Mouse (Mus musculus): ENCODE results near the gene Slc22a17. TPM values are rescaled to one million over a fixed set of nuclear protein-coding genes. Genes with fewer than 3 reads are reported as not detected.
A peak's percentile ranks its signal among the peaks of the same experiment; 100 is the strongest.

Slc22a17 gene
- polyA plus RNA-seq, 1 experiment = 466 TPM

- peak; percentile 92 for DNase-seq (ENCODE audit: low read depth)
- TF ChIP-seq CTCF (IDR thresholded peaks at IDR 0.05; ENCODE audit: borderline replicate concordance, extremely low read depth, insufficient read depth, insufficient read length) (no peak), POLR2A (IDR thresholded peaks at IDR 0.05; ENCODE audit: borderline replicate concordance, extremely low read depth, insufficient read depth, insufficient read length, poor library complexity, severe bottlenecking) (no peak)
These were observed 11.9 kb upstream of the Slc22a17 start for GRCm38 (mm10) chr14:54924641-54925348.

DNA sequence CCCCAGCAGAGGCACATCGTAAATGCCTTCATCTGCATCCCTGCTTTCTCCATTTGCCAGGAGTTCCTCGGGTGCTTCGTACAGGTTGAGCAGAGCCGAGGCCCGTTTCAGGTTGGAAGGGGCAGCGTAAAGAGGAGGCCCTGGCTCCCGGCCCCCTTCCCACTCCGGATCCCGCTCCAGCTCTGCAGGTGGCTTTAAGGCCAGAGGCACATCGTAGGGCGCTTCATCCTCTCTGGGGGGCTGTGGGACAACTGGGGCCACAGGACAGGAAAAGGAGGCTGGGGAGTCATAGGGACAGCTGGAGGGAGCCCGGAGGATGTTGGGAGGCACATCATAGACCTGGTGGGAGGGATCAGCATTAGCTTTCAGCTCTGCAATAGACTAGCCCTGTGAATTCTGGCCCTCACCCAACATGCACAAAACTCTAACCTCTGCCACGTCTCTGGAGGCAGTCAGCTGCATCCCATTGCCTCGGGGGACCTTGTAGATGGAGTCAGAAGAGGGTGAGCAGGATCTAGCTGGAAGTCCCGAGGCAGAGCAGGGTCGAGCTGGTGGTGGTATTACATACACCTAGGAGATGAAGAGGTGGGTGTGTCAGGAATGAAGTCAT lies 7.2 kb upstream of the Slc22a17 start:
- TF ChIP-seq POLR2A (IDR thresholded peaks at IDR 0.05; ENCODE audit: borderline replicate concordance, extremely low read depth, insufficient read depth, insufficient read length, poor library complexity, severe bottlenecking) (no peak), CTCF (IDR thresholded peaks at IDR 0.05; ENCODE audit: borderline replicate concordance, extremely low read depth, insufficient read depth, insufficient read length) (no peak)
- no peak for DNase-seq (ENCODE audit: low read depth)

- TF ChIP-seq CTCF (IDR thresholded peaks at IDR 0.05; ENCODE audit: borderline replicate concordance, extremely low read depth, insufficient read depth, insufficient read length) = no peak
- TF ChIP-seq POLR2A (IDR thresholded peaks at IDR 0.05; ENCODE audit: borderline replicate concordance, extremely low read depth, insufficient read depth, insufficient read length, poor library complexity, severe bottlenecking) = no peak
- no peak for DNase-seq (ENCODE audit: low read depth)
These were observed 411 bp upstream of the Slc22a17 start for GRCm38 (mm10) chr14:54913343-54913742.

- TF ChIP-seq CTCF (IDR thresholded peaks at IDR 0.05; ENCODE audit: borderline replicate concordance, extremely low read depth, insufficient read depth, insufficient read length) = no peak
- TF ChIP-seq POLR2A (IDR thresholded peaks at IDR 0.05; ENCODE audit: borderline replicate concordance, extremely low read depth, insufficient read depth, insufficient read length, poor library complexity, severe bottlenecking) = no peak
- DNase-seq (ENCODE audit: low read depth) = peak; percentile 64
These were observed 652 bp downstream of the Slc22a17 start for GRCm38 (mm10) chr14:54912109-54912850.

- no peak for DNase-seq (ENCODE audit: low read depth)
- TF ChIP-seq CTCF (IDR thresholded peaks at IDR 0.05; ENCODE audit: borderline replicate concordance, extremely low read depth, insufficient read depth, insufficient read length) = no peak
- TF ChIP-seq POLR2A (IDR thresholded peaks at IDR 0.05; ENCODE audit: borderline replicate concordance, extremely low read depth, insufficient read depth, insufficient read length, poor library complexity, severe bottlenecking) = no peak
These were observed 4.2 kb downstream of the Slc22a17 start for GRCm38 (mm10) chr14:54908682-54909081.

GRCm38 (mm10) chr14:54903641-54904040 lies 9.3 kb downstream of the Slc22a17 start:
- TF ChIP-seq CTCF (IDR thresholded peaks at IDR 0.05; ENCODE audit: borderline replicate concordance, extremely low read depth, insufficient read depth, insufficient read length) (no peak), POLR2A (IDR thresholded peaks at IDR 0.05; ENCODE audit: borderline replicate concordance, extremely low read depth, insufficient read depth, insufficient read length, poor library complexity, severe bottlenecking) (no peak)
- no peak for DNase-seq (ENCODE audit: low read depth)

GRCm38 (mm10) chr14:54900383-54900782 lies 12.5 kb downstream of the Slc22a17 start:
- peak; percentile 92 for DNase-seq (ENCODE audit: low read depth)
- TF ChIP-seq CTCF (IDR thresholded peaks at IDR 0.05; ENCODE audit: borderline replicate concordance, extremely low read depth, insufficient read depth, insufficient read length) (peak; percentile 66; the same call in 1 of the 2 replicates), POLR2A (IDR thresholded peaks at IDR 0.05; ENCODE audit: borderline replicate concordance, extremely low read depth, insufficient read depth, insufficient read length, poor library complexity, severe bottlenecking) (no peak)

DNA sequence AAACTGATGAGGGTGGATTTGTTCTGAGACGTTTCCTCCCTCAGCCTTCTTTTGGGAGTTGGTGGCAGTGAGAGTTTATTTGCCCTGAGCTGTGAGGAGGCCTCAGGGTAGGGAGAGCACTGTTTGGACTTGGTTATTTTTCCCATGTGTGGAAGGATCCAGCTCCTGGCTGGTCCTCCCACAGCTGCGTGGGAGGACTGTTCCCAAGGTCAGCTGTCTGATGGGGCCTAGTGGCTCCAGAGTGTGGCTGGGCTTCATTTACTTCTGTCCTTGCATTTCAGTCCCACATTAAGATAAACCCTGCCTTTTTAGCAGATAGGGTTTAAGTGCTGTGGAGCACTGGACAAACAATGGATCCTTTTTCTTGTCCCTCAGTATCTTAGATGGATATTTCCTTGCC lies 15.5 kb downstream of the Slc22a17 start:
- TF ChIP-seq POLR2A (IDR thresholded peaks at IDR 0.05; ENCODE audit: borderline replicate concordance, extremely low read depth, insufficient read depth, insufficient read length, poor library complexity, severe bottlenecking) = no peak
- TF ChIP-seq CTCF (IDR thresholded peaks at IDR 0.05; ENCODE audit: borderline replicate concordance, extremely low read depth, insufficient read depth, insufficient read length) = no peak

DNA sequence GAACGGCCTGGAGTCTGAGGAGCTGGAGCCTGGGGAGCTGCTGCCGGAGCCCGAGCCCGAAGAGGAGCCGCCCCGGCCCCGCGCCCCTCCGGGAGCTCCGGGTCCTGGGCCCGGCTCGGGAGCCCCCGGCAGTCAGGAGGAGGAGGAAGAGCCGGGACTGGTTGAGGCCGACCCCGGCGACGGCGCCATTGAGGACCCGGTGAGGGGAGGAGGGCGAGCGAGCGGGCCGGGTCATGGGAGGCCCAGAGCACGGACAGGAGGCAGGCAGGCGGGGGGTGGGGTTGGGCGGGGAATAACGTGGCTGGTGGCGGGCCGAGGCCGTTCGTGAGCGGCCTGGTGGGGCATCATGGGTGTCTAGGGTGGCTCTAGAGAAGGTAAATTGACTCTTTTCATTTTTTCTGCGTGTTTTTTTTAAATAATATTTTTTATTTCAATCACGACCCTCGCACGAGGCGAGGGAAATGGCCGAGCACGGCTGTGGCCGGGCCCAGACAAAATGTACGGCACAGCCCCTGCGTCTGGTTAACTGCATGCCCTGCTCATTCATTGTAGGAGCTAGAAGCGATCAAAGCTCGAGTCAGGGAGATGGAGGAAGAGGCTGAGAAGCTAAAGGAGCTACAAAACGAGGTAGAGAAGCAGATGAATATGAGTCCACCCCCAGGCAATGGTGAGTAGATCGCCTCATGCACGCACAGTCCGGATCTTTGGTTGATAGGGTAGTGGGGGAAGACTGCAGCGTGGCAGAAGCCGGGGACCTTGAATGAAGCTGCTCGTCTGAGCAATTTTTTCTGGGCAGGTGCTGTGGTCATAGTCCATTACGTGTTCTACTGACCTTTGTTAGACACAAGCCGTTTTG lies 18.4 kb downstream of the Slc22a17 start:
- peak; percentile 66 for DNase-seq (ENCODE audit: low read depth)
- TF ChIP-seq POLR2A (IDR thresholded peaks at IDR 0.05; ENCODE audit: borderline replicate concordance, extremely low read depth, insufficient read depth, insufficient read length, poor library complexity, severe bottlenecking) (no peak), CTCF (IDR thresholded peaks at IDR 0.05; ENCODE audit: borderline replicate concordance, extremely low read depth, insufficient read depth, insufficient read length) (no peak)

More for the DNA sequence above, 15.5 kb downstream of the Slc22a17 start:
- no peak for DNase-seq (ENCODE audit: low read depth)

DNA sequence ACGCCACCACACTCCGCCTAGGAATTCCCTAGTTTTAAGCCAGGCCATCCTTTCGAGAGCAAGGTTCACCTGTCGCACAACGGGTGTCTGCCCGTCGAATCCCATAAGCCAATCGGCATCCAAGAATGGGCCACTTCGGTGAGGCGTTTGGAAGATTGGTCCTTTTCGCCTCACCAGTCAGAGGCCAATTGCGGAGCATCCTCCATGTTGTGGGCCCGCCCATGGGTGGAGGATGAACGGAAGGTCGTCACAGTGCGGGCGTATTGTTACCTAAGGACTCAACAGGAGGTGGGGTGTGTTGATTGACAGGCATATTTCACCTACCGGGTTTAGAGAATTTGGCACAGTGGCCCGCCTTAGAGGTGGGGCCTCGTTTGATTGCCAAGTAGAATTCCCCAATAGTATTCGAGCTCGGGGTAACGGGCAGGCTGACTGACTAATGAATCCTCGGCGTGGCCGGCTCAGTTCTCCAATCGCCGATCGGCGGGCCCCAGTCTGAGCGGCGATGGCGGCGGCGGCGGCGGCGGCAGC lies 19.2 kb downstream of the Slc22a17 start:
- peak; percentile 100 for DNase-seq (ENCODE audit: low read depth)
- TF ChIP-seq CTCF (IDR thresholded peaks at IDR 0.05; ENCODE audit: borderline replicate concordance, extremely low read depth, insufficient read depth, insufficient read length) = no peak
- TF ChIP-seq POLR2A (IDR thresholded peaks at IDR 0.05; ENCODE audit: borderline replicate concordance, extremely low read depth, insufficient read depth, insufficient read length, poor library complexity, severe bottlenecking) = no peak

All from brain, embryonic 14.5 days (tissue).